Mouse (Mus musculus) WW6 (cell line): ENCODE results near the gene Rap2c.

Source experiments
- DNase-seq: peaks from one replicate; pipeline ENCODE4 v3.0.0-alpha.2; 2013; ENCODE audit warnings: low read depth, low spot score

Rap2c gene

GRCm38 (mm10) chrX:51017851-51018785, at the start of gene Rap2c:
Gene Rap2c, minus strand, starts transcription at chrX:51018018.
- DNase-seq, result peak; percentile 38

- no peak for DNase-seq
These were observed 48.9 kb upstream of the Rap2c start for GRCm38 (mm10) chrX:51066539-51067286.

GRCm38 (mm10) chrX:51065773-51066172, 48.0 kb upstream of the Rap2c start:
- DNase-seq, result no peak

- no peak for DNase-seq
These were observed 47.4 kb upstream of the Rap2c start for GRCm38 (mm10) chrX:51065158-51065664.

- DNase-seq, result no peak
These were observed 42.4 kb upstream of the Rap2c start for GRCm38 (mm10) chrX:51060220-51060619.

- DNase-seq, result no peak
These were observed 40.9 kb upstream of the Rap2c start for GRCm38 (mm10) chrX:51058741-51059140.

- DNase-seq, result no peak
These were observed 40.5 kb upstream of the Rap2c start for GRCm38 (mm10) chrX:51058317-51058716.

GRCm38 (mm10) chrX:51051680-51052461, 34.1 kb upstream of the Rap2c start:
- no peak for DNase-seq

GRCm38 (mm10) chrX:51035678-51036209, 17.9 kb upstream of the Rap2c start:
- no peak for DNase-seq

GRCm38 (mm10) chrX:51019884-51020283, 2.1 kb upstream of the Rap2c start:
- no peak for DNase-seq

GRCm38 (mm10) chrX:51018786-51019179, 965 bp upstream of the Rap2c start:
- DNase-seq, result peak; percentile 38

- DNase-seq, result no peak
These were observed 892 bp downstream of the Rap2c start for GRCm38 (mm10) chrX:51016926-51017325.

GRCm38 (mm10) chrX:51012280-51012679, 5.5 kb downstream of the Rap2c start:
- no peak for DNase-seq

- no peak for DNase-seq
These were observed 7.5 kb downstream of the Rap2c start for GRCm38 (mm10) chrX:51010323-51010722.

- DNase-seq, result no peak
These were observed 17.0 kb downstream of the Rap2c start for GRCm38 (mm10) chrX:51000791-51001190.

GRCm38 (mm10) chrX:50995310-50995709, 22.5 kb downstream of the Rap2c start:
- DNase-seq, result no peak

GRCm38 (mm10) chrX:50991324-50991723, 26.5 kb downstream of the Rap2c start:
- DNase-seq, result no peak

GRCm38 (mm10) chrX:50989940-50990339, 27.9 kb downstream of the Rap2c start:
- DNase-seq, result no peak

- DNase-seq, result no peak
These were observed 29.2 kb downstream of the Rap2c start for GRCm38 (mm10) chrX:50988581-50988980.

- no peak for DNase-seq
These were observed 39.4 kb downstream of the Rap2c start for GRCm38 (mm10) chrX:50978428-50978827.

- DNase-seq, result no peak
These were observed 45.7 kb downstream of the Rap2c start for GRCm38 (mm10) chrX:50972145-50972544.
